8 mouse cellular contexts compared by ENCODE assay signal in genomic region chr15:85582356-85582910, GRCm38 (mm10). TPM values are rescaled to one million over a fixed set of nuclear protein-coding genes. Genes with fewer than 3 reads are reported as not detected.
DNase-seq lines count a peak whose midpoint lies in the region; ATAC-seq and TF ChIP-seq lines count a peak whose summit lies in the region.

Gene Wnt7b, minus strand, starts transcription at chr15:85582473.

- TF ChIP-seq CTCF in kidney, postnatal 0 days (IDR thresholded peaks at IDR 0.05; ENCODE audit: low read depth), result no peak

- ATAC-seq in kidney, postnatal 0 days (replicated peaks; ENCODE audit: low FRiP score, low read depth), result no peak
- no peak for ATAC-seq in embryonic facial prominence, embryonic 13.5 days (ENCODE audit: insufficient number of reproducible peaks, insufficient read depth, low FRiP score, low TSS enrichment, low read depth)
- no peak for ATAC-seq in midbrain, embryonic 16.5 days

- H3K4me1 ChIP-seq in kidney, postnatal 0 days (replicated peaks; ENCODE audit: insufficient read depth, low read length), result peaks cover 25% of the 10 kb centered on the region; the same call in 1 of the 2 replicates
- peaks cover 33% of the 10 kb centered on the region for H3K4me1 ChIP-seq in embryonic facial prominence, embryonic 13.5 days
- H3K4me1 ChIP-seq in midbrain, embryonic 16.5 days (ENCODE audit: control insufficient read depth, insufficient read depth, low read length), result peaks cover 35% of the 10 kb centered on the region

- intact Hi-C loops in gastrocnemius, postnatal 14 days (cut with DNase I; ENCODE audit: low total_unique reads), result loop anchor here (2.0 to 10.0 kb wide), 3 partner anchors 102 to 428 kb away; no protein-coding TSS in a partner anchor

- peak within 1 kb of the TSS; percentile 47; the same call in 1 of the 2 replicates for H3K27ac ChIP-seq in kidney, postnatal 0 days
- H3K27ac ChIP-seq in embryonic facial prominence, embryonic 13.5 days, result peak within 1 kb of the TSS; percentile 57
- peak within 1 kb of the TSS; percentile 24; the same call in 1 of the 2 replicates for H3K27ac ChIP-seq in midbrain, embryonic 16.5 days (ENCODE audit: low read length)

- peak within 1 kb of the TSS; percentile 61 for H3K4me3 ChIP-seq in kidney, postnatal 0 days (replicated peaks; ENCODE audit: low read depth, low read length)
- peak within 1 kb of the TSS; percentile 61 for H3K4me3 ChIP-seq in embryonic facial prominence, embryonic 13.5 days
- H3K4me3 ChIP-seq in midbrain, embryonic 16.5 days (ENCODE audit: low read depth, low read length), result peak within 1 kb of the TSS; percentile 66

- H3K9ac ChIP-seq in kidney, postnatal 0 days (ENCODE audit: low read depth, low read length), result peak within 1 kb of the TSS; percentile 60
- peak within 1 kb of the TSS; percentile 71 for H3K9ac ChIP-seq in embryonic facial prominence, embryonic 13.5 days
- peak within 1 kb of the TSS; percentile 63 for H3K9ac ChIP-seq in midbrain, embryonic 16.5 days (ENCODE audit: low read depth, low read length)

- H3K36me3 ChIP-seq in kidney, postnatal 0 days (ENCODE audit: insufficient read depth, low read length), result no peaks in the 10 kb centered on the region
- H3K36me3 ChIP-seq in embryonic facial prominence, embryonic 13.5 days, result no peaks in the 10 kb centered on the region
- no peaks in the 10 kb centered on the region for H3K36me3 ChIP-seq in midbrain, embryonic 16.5 days (ENCODE audit: control insufficient read depth, insufficient read depth, low read length)

- H3K4me2 ChIP-seq in kidney, postnatal 0 days (ENCODE audit: low read length), result peak within 1 kb of the TSS; percentile 93
- peak within 1 kb of the TSS; percentile 95 for H3K4me2 ChIP-seq in embryonic facial prominence, embryonic 13.5 days
- peak within 1 kb of the TSS; percentile 99 for H3K4me2 ChIP-seq in midbrain, embryonic 16.5 days (ENCODE audit: low read length)

- H3K27me3 ChIP-seq in kidney, postnatal 0 days (ENCODE audit: insufficient read depth, low read length), result peaks cover 54% of the 10 kb centered on the region
- H3K27me3 ChIP-seq in embryonic facial prominence, embryonic 13.5 days, result peaks cover 91% of the 10 kb centered on the region
- H3K27me3 ChIP-seq in midbrain, embryonic 16.5 days (ENCODE audit: control insufficient read depth, insufficient read depth, low read depth, low read length), result peaks cover 45% of the 10 kb centered on the region

- DNase-seq in kidney, postnatal 0 days (ENCODE audit: low spot score), result no peak
- no peak for DNase-seq in kidney, adult 9 months
- DNase-seq in kidney, postnatal 10 days, result peak; percentile 21
- DNase-seq in thymus, adult 18-20 months, result no peak
- no peak for DNase-seq in gastrocnemius, postnatal 14 days
- no peak for DNase-seq in thymus, postnatal 10 days (ENCODE audit: low spot score in 2 of 2)

- H3K9me3 ChIP-seq in kidney, postnatal 0 days (replicated peaks; ENCODE audit: low read length), result no peaks in the 10 kb centered on the region
- 0 out of 2 replicates have a peak, but pooled peaks cover 2% of the 10 kb centered on the region for H3K9me3 ChIP-seq in embryonic facial prominence, embryonic 13.5 days
- no peaks in the 10 kb centered on the region for H3K9me3 ChIP-seq in midbrain, embryonic 16.5 days (replicated peaks; ENCODE audit: control insufficient read depth, low read length, poor library complexity, severe bottlenecking)

- WGBS in kidney, postnatal 0 days, result 2% methylated on average over 19 of the region's 19 CpGs
- 4% methylated on average over 19 of the region's 19 CpGs for WGBS in embryonic facial prominence, embryonic 13.5 days
- 2% methylated on average over 19 of the region's 19 CpGs for WGBS in midbrain, embryonic 16.5 days

RNA-seq across cellular contexts. Expression of gene Wnt7b, which starts in this region (rescaled TPM):
- 24.9 and 26.3 TPM in 2 replicates for polyA plus RNA-seq in kidney, postnatal 0 days (2015; fragmentation: Nextera tagmentation; extraction: Ambion mirVana)
- 35.0 and 44.9 TPM in 2 replicates for polyA plus RNA-seq in embryonic facial prominence, embryonic 13.5 days (2015; fragmentation: Nextera tagmentation; extraction: Ambion mirVana)
- 22.6 and 25.3 TPM in 2 replicates for polyA plus RNA-seq in midbrain, embryonic 16.5 days (2015; fragmentation: Nextera tagmentation; extraction: Ambion mirVana)
- under 1 TPM; 0.09 to 0.12 TPM for total RNA-seq in gastrocnemius, postnatal 14 days (2021)
